Mouse (Mus musculus) urinary bladder, postnatal 14 days (tissue): Measurements from ENCODE around the gene Vsig10.
A peak's percentile ranks its signal among the peaks of the same experiment; 100 is the strongest.
"Not testable (repeated sequence)": the region's sequence is repeated elsewhere in the genome, so short reads cannot be mapped to it uniquely, and the experiment has no call there.

Source experiments
- DNase-seq: peaks from one replicate; pipeline ENCODE4 v3.0.0; 2021; ENCODE audit warnings: low spot score

Vsig10 gene

GRCm38 (mm10) chr5:117355648-117356303 is 36.9 kb downstream of the Vsig10 start:
- no peak for DNase-seq

GRCm38 (mm10) chr5:117356365-117357128 is 37.7 kb downstream of the Vsig10 start:
- DNase-seq, result peak; percentile 58

- DNase-seq, result peak; percentile 87
These were observed 38.2 kb downstream of the Vsig10 start, which contains the start of gene Wsb2 for GRCm38 (mm10) chr5:117357129-117357477. TSS of gene Wsb2 (plus strand) at chr5:117357304.

GRCm38 (mm10) chr5:117357478-117358247 is 38.8 kb downstream of the Vsig10 start:
- DNase-seq, result peak; percentile 21

- DNase-seq, result no peak
These were observed 39.4 kb downstream of the Vsig10 start for GRCm38 (mm10) chr5:117358248-117358630.

- peak; percentile 84 for DNase-seq
These were observed 39.8 kb downstream of the Vsig10 start for GRCm38 (mm10) chr5:117358725-117359124.

- no peak for DNase-seq
These were observed 40.8 kb downstream of the Vsig10 start for GRCm38 (mm10) chr5:117359497-117360227.

- no peak for DNase-seq
These were observed 41.3 kb downstream of the Vsig10 start for GRCm38 (mm10) chr5:117360228-117360515.

GRCm38 (mm10) chr5:117360631-117361541 is 42.0 kb downstream of the Vsig10 start:
- peak; percentile 36 for DNase-seq

- DNase-seq, result no peak
These were observed 42.7 kb downstream of the Vsig10 start for GRCm38 (mm10) chr5:117361590-117361989.

- peak; percentile 78 for DNase-seq
These were observed 44.3 kb downstream of the Vsig10 start for GRCm38 (mm10) chr5:117363066-117363782.

- DNase-seq, result no peak
These were observed 45.9 kb downstream of the Vsig10 start for GRCm38 (mm10) chr5:117364821-117365220.

- no peak for DNase-seq
These were observed 47.1 kb downstream of the Vsig10 start for GRCm38 (mm10) chr5:117365904-117366561.

- no peak for DNase-seq
These were observed 48.3 kb downstream of the Vsig10 start for GRCm38 (mm10) chr5:117367206-117367605.

GRCm38 (mm10) chr5:117370592-117370991 is 51.7 kb downstream of the Vsig10 start:
- peak; percentile 22 for DNase-seq

- no peak for DNase-seq
These were observed 54.5 kb downstream of the Vsig10 start for GRCm38 (mm10) chr5:117373418-117373817.

GRCm38 (mm10) chr5:117374372-117375049 is 55.6 kb downstream of the Vsig10 start:
- DNase-seq, result no peak

GRCm38 (mm10) chr5:117376331-117376761 is 57.5 kb downstream of the Vsig10 start:
- no peak for DNase-seq

- DNase-seq, result not testable (repeated sequence)
These were observed 58.8 kb downstream of the Vsig10 start for GRCm38 (mm10) chr5:117377731-117378130.
